Mouse (Mus musculus): Measurements from ENCODE around the gene Sun1.

Sun1 gene

GRCm38 (mm10) chr5:139199995-139200769, at the start of gene Sun1:
Sun1 (plus strand) TSS chr5:139200637.
- peak; percentile 99 for DNase-seq (ENCODE audit: low read depth, low spot score)

DNA sequence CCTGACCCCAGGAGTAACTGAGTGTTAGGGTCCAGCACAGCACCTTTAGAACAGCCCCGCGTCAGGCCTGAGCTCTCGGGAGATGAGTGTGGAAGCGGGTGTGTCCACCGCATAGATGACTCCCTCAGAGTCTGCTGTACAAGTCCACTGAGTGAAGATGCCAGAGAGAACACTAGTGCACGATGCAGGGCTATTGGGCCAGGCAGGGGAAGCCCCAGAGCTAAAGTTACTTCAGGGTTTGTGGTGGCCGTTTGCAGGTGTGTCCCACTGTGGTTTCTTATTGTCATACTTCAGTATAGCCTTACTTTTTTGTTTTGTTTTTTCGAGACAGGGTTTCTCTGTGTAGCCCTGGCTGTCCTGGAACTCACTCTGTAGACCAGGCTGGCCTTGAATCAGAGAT, 39.5 kb upstream of the Sun1 start:
- DNase-seq (ENCODE audit: low read depth, low spot score), result no peak

GRCm38 (mm10) chr5:139161632-139162031, 38.8 kb upstream of the Sun1 start:
- DNase-seq (ENCODE audit: low read depth, low spot score), result peak; percentile 41

GRCm38 (mm10) chr5:139166781-139167361, 33.6 kb upstream of the Sun1 start:
- peak; percentile 83 for DNase-seq (ENCODE audit: low read depth, low spot score)

- DNase-seq (ENCODE audit: low read depth, low spot score), result peak; percentile 28
Observed at GRCm38 (mm10) chr5:139167548-139167947, 32.9 kb upstream of the Sun1 start.

DNA sequence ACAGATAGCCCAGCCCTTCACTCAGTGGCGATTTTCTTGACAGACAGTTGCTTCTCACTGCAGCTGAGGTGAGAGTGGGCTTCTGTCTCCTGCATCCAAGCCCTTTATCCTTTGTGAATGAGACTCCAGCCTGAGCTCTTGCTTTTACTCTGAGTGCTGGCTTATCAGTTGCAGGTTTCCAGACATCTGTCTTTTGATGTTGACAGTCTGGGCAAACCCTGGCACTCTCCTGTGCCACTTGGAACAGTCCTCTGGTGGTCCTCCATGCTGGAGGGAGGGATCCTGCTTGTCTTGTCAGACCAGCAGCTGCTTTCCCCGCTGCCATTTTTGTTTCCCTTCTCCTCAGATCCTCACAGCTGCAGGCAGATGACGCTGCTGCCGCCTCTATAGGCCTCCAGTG, 28.5 kb upstream of the Sun1 start:
- no peak for DNase-seq (ENCODE audit: low read depth, low spot score)

DNA sequence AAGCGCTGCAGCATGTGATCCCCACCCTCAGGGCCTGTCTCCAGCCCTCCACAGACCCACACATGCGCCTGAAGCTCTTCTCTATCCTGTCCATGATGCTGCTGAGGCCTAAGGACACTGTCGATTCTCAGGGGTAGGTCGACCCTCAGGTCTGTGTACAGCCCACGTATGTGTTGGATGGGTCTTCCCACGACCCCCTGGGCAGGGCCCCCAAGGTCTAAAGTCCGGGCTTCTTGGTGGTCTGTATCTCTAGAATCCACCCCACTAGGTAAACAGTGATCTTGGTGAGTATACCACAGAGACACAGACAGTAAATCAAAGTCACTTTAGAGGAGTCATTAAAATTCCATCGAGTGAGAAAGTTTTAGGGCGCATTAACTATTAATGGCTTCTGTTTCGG, 26.3 kb upstream of the Sun1 start:
- no peak for DNase-seq (ENCODE audit: low read depth, low spot score)

GRCm38 (mm10) chr5:139174556-139175547, 25.6 kb upstream of the Sun1 start:
- peak; percentile 45 for DNase-seq (ENCODE audit: low read depth, low spot score)

DNA sequence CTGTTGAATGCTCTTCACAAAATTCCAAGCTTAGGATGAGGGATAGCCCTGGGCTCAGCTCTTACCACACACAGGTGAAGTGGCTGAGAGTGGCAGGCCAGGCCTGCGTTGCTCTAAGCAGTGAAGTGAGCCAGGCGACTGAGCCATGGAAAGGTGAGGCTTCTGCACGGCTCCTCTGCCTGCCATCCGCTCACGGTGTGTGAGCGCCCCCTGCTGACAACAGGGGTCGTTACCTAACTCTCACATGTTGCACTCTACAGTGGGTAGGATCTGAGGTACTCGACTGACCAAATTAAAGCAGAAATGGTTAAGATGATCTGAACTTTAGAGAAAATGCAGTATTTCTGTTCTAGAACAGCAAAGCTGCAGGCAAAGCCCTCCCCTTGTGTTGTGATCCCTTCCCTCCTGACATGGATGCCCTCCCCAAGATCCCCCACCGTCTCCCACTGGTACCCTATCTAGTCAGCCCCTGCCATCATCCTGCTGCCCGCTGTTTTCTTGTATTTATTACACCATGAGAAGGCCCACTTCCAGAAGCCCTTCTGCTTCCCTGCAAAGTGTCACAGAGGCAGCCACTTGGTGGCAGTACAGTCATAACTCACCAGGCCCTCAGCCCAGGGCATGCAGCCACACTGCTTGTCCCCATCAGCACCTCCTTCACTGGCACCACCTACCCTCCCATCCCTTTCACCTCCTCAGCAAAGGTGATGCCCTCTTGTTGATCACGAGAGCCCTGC, 21.4 kb upstream of the Sun1 start:
- peak; percentile 93 for DNase-seq (ENCODE audit: low read depth, low spot score)

DNA sequence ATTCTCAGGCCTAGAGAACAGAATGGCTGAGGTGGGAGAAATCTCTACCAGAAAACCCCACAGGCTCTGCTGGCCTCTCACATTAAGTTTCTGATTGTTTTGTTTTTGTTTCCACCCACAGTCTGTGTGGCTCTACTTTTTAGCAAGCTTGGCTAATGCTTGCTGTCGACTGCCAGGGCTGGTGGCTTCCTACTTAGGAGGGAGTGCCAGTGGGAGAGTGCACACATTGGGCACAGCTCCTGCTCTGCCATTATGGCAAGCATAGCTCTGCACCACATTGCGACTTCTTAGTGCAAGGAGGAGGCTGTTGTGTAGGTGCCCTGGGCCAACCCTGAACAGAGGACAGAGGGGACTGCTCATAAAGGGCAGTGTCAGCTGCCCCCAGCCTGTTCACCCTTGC, 17.3 kb upstream of the Sun1 start:
- DNase-seq (ENCODE audit: low read depth, low spot score), result no peak

DNA sequence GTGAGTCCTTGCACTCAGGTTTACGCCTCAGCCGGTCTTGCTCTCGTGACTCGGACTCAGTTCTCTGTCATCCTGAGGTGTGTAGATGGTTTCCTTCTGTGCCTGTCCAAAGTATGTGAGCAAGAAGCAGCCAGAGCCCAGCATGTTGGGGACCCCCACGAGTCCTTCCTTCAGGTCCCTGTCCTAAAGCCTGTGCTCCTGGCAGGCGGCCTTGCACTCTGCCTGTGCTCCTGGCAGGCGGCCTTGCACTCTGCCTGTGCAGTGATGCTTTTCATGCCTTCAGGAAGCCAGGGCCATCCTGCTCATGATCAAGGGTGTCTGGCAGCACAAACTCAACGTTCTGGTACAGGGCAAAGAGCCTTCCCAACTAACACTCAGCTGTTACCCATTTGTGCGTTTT, 16.8 kb upstream of the Sun1 start:
- DNase-seq (ENCODE audit: low read depth, low spot score), result no peak

GRCm38 (mm10) chr5:139184897-139185296, 15.5 kb upstream of the Sun1 start:
- DNase-seq (ENCODE audit: low read depth, low spot score), result no peak

DNA sequence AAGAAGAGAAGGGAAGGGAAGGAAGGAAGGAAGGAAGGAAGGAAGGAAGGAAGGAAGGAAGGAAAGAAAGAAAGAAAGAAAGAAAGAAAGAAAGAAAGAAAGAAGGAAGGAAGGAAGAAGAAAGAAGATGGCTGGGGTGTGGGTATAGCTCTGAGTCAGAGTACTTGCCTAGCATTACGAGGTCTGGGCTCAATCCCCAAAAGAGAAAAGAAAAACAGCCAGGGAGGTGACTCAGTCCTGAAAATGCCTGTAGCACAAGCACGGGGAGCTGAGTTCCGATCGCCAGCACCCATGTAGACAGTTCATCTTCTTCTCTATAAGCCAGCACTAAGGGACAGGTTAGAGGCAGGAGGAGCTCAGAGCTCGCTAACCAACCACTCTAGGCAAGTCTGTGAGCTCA, 10.7 kb upstream of the Sun1 start:
- DNase-seq (ENCODE audit: low read depth, low spot score), result no peak

DNA sequence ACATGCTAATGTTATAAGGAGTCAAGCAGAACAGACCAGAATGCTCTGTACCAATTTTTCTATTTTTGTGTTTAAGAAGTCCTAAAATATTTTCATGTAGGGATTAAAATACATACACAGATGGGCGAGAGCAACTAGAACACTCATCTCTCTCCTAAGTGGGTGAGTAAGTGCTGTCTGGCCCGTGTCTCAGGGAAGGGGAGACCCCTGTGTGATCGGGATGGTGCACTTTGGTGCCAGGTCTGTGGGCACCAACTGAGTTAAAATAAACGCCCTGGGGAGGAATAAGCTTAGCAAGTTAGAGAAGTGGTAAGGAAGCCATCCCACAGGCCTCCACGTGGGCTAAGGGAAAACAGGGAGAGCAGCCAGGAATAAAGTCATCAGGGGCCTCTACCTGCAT, 9.5 kb upstream of the Sun1 start:
- no peak for DNase-seq (ENCODE audit: low read depth, low spot score)

GRCm38 (mm10) chr5:139198779-139199178, 1.7 kb upstream of the Sun1 start:
- DNase-seq (ENCODE audit: low read depth, low spot score), result no peak

DNA sequence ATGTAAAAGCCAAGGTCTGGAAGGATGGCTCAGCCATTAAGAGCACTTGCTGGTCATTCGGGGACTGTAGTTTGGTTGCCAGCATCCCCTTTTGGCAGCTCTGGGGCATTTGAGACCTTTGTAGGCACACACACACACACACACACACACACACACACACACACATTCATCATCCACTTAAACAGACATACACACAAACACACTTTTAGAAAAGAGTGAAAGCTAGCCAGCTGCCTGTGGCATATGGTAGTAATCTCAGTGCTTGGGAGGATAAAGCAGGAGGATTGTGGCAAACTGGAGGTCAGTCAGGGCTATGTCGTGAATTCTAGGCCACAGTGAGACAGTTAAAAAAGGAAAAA, 822 bp upstream of the Sun1 start:
- DNase-seq (ENCODE audit: low read depth, low spot score), result no peak

DNA sequence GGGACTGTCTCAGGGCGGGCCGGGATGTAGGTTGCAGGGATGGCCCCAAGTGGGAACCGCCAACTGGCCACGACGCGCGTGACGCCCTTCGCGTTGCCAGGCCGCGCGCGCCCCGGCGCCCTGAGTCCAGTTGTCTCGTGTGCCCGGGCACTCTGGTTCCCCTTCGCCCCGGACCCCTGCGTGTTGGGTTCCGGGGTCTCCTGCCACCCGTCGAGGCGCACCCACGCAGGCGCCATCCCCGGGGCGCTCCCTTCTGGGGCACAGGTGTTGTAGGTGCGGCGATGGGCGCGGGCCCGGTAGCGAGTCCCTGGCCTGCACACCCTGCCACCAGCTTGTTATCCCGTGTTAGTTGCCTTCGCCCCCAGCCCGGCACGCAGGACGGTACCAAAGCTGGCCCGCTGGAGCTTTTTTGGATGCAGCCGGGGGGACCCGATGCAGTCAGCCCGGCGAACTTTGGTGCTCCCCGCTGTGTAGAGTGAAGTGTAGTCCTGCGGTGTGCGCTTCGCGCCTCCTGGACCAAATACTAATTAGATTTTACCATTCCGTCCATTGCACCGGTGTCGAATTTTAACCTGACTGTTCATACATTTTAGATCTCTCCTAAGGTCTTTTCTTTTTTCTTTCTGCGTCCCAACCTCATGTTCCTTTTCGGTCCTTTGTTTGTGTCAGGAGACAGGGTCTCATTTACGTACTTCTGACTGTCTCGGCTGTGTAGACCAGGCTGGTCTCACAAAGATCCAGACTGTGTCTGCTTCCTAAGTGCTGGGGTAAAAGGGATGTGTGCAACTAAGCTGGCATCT, 533 bp downstream of the Sun1 start:
- no peak for DNase-seq (ENCODE audit: low read depth, low spot score)

GRCm38 (mm10) chr5:139202127-139202526, 1.7 kb downstream of the Sun1 start:
- DNase-seq (ENCODE audit: low read depth, low spot score), result no peak

DNA sequence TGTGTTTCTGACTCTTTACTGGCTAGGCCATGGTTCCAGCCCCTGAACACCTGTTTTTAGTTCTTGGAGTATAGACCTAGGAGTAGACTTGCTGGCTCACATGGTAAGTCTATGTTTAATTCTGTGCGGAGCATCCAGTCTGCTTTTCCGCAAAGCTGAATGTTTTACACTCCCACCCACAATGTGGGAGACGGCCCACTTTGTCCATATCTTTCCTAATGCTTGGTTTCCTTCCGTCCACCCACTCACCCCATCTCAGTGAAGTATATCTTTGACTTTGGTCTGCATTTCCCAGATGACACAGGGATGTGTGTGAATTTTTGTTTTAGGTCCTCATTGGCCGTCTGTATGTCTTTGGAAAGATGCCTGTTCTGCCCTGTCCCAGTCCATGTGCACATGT, 2.9 kb downstream of the Sun1 start:
- DNase-seq (ENCODE audit: low read depth, low spot score), result no peak

DNA sequence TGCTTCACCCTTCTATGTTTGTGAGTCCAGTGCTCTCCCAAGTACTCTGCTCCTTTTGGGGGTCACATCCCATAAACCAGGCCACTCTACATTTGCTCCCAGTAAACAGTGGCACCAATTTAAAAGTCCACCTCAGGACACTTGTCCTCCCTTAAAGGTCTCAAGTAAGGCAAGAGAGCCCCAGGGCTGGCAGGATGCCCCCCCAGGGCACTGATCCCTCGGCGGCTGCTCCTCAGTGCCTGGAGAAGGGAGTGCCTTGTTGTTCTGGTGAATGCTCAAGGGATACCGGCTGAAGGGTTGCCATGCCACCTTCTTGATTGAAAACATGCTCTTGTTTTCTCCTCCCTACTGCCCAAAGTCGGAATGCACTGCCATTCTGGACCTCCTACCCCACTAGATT, 5.6 kb downstream of the Sun1 start:
- DNase-seq (ENCODE audit: low read depth, low spot score), result no peak

DNA sequence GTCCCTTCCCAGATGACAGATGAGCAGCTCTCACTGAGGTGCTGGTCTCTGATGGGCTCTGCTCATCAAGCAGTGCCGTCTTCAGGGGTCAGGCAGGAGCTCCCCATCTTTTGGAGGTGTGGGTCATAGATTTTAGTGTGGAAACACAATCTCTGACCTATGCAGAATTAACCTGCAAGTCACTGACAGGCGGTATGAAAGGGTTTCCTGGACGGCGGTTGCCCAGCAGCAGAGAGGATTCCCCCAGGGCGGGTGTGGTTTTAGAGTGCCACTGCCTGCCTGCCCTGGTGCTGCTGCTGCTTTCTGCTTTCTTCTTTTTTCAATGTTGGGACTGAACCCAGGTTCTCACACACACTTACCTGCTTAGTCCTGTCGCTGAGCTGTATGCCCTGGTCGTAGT, 6.1 kb downstream of the Sun1 start:
- DNase-seq (ENCODE audit: low read depth, low spot score), result peak; percentile 42

Measured in CD4-positive, CD25-positive, alpha-beta regulatory T cell, adult 2 months (primary cell).